Mouse (Mus musculus) lung, postnatal 36 days (tissue): ENCODE results near the gene Ssc5d.

Experiments
- DNase-seq: peaks from one replicate; pipeline ENCODE4 v3.0.0; 2022; ENCODE audit warnings: mixed read lengths

The Ssc5d gene

GRCm38 (mm10) chr7:4920496-4920895, 5.1 kb upstream of the Ssc5d start:
- no peak for DNase-seq

- DNase-seq, result no peak
Measured at GRCm38 (mm10) chr7:4920976-4921823, 4.4 kb upstream of the Ssc5d start.

DNA sequence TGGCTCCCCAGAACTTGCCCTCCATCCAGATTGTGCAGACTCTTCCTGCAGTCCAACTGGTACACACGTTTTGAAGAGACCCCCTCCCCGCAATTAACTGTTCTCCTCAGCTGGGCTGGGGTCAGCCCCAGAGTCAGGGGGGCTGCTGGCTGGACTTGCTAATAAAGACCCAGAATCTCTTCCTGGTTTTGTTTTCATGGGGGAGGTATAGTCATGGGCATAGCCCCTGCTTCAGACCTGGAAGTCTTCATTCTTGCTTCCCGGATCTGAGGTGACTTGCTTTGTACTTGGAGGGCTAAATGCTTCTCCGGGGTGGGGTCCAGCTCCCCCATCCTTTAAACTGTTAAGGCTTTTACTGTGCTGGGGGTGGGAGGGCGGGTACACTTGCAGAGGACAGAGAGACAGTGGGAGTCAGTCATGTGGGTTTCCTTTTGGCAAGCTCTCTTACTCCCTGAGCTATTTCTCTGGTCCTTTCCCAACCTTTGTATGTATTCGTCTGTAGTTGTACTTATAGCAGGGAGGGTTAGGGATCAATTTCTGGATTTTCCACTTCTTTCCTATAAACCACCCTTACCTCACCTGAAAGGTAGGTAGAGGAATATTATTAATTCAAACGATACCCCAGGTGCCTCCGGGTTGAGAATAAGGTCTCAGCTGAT, 3.6 kb upstream of the Ssc5d start, which contains the start of gene Nat14:
Nat14 (plus strand) TSS at position 205 of the 659 bp plus-strand sequence.
- DNase-seq, result no peak

DNA sequence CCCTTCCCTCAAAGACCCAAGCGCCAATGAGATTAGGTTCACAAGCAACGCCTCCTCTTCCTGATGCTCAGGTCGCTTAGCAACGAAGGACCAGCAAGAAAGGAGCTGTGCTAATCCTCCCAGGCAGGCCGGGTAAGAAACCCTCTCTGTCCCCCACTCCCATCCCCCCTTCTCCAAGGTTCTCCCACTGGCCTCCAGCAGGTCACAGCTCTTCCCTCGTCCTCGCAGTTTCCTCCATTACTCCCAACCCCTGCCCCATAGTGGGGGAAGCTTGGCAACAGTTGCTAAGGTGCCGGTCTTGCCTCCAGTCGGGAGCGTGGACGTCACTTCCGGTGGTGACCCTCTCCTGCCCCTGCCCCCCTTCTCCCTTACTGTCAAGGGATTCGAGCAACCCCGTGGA, 3.1 kb upstream of the Ssc5d start:
- peak; percentile 66 for DNase-seq

DNA sequence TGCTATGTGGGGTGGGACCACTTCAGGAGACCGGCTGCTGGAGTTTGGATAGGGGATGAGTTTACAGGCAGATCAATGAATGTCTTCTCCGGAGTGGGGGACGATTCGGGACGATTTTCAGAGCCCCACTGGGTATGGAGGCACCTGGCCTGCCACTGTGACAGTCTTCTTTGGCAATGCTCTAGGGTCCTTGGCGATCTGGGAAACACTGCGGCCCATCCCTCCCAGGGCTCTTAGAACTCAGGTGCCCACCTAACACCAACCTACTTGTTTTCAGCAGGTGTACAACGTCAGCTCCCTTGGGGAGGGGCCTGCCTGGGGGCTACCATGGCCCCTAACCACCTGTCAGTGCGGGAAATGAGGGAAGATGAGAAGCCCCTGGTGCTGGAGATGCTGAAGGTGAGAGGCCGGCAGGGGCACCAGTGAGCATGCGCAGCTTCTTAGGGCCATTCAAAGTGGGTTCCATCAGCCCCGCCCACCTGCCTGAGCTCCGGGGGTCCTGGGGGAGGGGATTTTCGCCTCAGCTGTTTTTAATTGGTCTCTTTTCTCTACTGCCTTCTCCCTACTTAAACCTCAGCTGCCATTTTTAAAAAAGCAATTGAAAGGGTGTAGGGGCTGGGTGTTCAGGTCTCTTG, 2.5 kb upstream of the Ssc5d start:
- DNase-seq, result no peak

DNA sequence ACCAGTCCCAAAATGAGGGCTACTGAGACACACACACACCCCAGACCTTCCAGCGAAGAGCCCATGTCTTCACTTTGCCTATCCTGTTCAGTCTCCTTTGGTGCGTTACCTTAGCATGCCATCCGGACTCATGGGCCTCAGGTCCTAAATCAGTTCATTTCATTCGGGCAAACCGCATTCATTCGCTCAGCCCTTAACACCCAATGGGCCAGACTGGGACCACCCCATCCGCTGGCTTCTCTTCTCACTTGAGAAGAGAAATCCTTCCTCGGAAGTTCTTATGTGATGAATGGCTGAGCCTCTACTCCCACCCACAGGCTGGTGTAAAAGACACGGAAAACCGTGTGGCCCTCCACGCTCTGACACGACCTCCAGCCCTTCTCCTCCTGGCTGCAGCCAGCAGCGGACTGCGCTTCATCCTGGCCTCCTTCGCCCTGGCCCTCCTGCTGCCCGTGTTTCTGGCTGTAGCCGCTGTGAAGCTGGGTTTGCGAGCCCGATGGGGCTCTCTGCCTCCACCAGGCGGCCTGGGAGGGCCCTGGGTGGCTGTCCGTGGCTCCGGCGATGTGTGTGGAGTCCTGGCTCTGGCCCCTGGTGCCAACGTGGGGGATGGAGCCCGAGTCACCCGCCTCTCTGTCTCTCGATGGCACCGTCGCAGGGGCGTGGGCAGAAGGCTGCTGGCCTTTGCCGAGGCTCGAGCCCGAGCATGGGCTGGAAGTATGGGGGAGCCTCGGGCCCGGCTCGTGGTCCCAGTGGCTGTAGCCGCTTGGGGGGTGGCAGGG, 1.8 kb upstream of the Ssc5d start:
- DNase-seq, result peak; percentile 50

- no peak for DNase-seq
Measured at GRCm38 (mm10) chr7:4924483-4924882, 1.1 kb upstream of the Ssc5d start.

DNA sequence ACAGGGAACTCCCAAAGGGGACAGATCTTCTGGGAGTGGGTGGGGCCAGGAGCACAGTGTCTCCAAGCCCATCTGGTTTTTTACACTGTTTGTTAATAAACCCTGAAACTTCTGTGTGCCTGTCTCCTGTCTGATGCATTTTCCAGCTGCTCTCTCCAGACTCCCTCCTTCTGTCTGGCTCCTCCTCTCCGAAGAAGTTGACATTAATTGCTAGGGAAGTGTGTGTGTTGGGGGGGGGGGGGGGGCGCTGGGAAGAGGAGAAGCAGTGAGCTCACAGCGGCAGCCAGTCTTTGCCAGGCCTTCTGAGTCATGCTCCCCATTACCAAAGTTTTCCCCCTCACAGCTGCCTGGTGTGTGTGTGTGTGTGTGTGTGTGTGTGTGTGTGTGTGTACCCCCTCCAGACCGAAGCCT, 689 bp upstream of the Ssc5d start:
- peak; percentile 43 for DNase-seq

DNA sequence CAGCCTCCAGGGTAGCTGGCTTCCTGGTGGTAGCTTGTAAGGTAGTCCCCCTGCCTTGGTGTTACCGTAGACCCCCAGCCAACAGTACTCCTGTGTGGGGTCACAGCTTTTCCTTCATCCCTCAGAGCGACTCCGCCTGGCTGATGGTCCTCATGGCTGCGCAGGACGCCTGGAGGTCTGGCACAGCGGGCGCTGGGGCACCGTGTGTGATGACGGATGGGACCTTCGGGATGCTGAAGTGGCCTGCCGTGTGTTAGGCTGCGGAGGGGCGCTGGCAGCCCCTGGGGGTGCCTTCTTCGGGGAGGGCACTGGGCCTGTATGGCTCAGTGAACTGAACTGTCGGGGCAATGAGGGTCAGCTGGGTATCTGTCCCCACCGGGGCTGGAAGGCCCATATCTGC, 1.3 kb downstream of the Ssc5d start:
- no peak for DNase-seq

DNA sequence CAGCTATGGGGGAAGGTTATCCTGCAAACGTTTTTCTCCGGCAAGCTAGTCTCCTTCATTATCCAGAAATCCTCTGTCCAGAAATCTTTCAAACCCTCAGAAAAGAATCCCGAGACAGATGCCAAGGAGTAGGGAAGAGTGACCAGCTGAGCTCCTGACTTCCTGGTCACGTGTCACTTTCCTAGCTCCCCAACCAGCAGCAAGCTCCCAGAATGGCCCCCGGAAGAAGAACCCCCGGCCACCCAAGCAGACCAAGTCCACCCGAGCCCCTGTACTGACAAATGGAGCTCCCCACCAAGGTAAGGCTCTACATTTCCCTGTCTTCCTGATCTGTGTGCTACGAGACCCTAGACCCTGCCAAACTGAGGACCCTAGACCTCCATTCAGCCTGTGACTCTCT, 2.1 kb downstream of the Ssc5d start:
- DNase-seq, result peak; percentile 38

DNA sequence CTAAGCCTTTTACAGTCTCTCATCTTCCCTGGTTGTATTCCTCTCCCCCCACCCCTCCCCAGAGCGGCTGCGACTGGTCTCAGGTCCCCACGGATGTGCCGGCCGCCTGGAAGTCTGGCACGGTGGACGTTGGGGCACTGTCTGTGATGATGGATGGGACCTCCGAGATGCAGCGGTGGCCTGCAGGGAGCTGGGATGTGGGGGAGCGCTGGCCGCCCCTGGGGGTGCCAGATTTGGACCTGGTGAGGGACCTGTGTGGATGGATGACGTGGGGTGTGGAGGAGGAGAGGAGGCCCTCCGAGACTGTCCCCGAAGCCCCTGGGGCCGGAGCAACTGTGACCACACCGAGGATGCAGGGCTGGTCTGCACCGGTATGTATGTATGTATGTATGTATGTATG, 2.7 kb downstream of the Ssc5d start:
- DNase-seq, result no peak

- DNase-seq, result no peak
Measured at GRCm38 (mm10) chr7:4933103-4933502, 7.5 kb downstream of the Ssc5d start.

DNA sequence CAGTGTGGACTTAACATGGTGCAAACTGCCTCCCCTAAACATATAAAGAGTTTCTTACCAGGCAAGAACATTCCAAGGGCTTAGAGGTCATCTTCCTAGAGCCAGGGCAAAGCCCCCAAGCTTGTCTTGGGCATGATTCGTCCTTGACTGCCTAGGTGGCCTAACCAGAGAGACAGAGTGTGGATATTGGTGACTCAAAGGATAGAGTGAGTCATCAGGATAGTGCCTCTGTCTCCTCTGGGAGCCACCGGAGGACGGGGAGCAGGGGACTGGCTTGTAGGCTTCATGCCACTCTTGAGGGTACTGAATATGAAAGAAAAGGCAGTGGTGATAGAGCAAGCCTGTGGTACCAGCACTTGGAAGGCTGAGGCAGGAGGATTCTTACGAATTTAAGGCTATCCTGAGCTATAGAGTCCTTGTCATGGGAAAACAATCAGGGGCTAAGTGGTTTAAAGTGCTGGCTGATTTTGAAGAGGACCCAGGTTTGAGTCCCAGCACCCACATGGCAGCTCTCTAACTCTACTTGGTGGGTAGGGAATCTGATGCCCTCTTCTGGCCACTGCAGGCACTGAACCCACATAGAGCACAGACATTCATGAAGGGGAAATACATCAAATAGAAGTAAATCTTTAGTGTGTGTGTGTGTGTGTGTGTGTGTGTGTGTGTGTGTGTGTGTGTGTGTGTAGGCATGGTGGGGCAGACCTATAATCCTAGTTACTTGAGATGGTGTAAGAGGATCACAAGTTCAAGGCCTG, 8.8 kb downstream of the Ssc5d start:
- no peak for DNase-seq

GRCm38 (mm10) chr7:4936832-4937231, 11.2 kb downstream of the Ssc5d start:
- DNase-seq, result no peak

DNA sequence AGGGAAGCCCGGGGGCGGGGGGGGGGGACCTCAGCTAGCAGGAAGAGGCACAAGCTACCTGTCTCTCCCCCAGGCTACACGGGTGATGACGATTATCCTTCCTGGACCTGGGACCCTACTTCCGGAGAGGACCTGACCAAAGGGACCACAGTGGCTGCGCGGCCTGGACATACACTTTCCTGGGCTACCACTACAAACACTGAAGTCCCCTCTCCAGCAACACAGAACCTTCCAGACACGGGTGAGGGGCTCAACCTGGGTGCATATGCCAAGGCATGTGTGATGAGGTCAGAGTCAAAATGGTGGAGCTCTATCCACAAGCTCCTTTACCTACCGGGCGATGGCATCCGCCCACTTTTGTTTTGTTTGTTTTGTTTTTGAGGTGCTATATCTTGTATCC, 11.8 kb downstream of the Ssc5d start:
- DNase-seq, result no peak

DNA sequence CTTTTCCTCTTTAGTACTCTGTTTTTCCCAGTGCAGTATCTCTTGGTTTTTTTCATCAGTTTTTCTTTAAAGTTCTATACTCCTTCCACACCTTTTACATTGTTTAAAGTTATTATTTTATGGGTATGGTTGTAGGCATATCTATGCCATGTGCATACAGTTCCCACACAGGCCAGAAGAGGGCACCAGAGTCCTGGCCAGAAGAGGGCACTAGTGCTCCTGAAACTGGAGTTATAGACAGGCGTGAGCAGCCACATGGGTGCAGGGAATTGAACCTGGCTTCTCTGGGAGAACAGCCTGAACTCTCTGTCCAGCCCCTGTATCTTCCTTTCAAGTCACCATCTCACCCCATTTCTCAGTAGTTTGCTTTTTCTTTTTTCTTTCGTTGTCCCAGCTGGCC, 12.9 kb downstream of the Ssc5d start:
- DNase-seq, result peak; percentile 84

DNA sequence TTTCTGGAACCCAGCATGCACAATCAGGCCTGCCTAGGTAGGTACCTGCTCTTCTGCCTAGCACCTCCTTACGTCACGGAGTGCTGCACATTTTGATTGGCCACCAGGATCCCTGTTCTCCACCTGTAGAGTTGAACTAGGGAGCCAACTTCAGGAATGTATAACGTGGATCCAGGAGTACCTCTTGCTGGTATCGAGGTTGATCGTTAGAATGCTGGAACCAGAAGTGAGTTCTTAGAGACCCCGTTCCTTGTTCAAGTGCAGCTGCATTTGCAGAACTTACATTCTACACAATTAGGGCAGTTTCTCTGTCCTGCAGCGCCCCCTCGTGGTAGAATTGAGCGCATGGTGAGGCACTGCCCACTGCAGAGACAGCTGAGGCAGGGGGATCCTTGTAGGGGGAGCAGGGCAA, 14.5 kb downstream of the Ssc5d start:
- peak; percentile 92 for DNase-seq

- no peak for DNase-seq
Measured at GRCm38 (mm10) chr7:4942673-4943072, 17.1 kb downstream of the Ssc5d start.

- peak; percentile 98 for DNase-seq
Measured at GRCm38 (mm10) chr7:4943223-4943815, 17.7 kb downstream of the Ssc5d start.

DNA sequence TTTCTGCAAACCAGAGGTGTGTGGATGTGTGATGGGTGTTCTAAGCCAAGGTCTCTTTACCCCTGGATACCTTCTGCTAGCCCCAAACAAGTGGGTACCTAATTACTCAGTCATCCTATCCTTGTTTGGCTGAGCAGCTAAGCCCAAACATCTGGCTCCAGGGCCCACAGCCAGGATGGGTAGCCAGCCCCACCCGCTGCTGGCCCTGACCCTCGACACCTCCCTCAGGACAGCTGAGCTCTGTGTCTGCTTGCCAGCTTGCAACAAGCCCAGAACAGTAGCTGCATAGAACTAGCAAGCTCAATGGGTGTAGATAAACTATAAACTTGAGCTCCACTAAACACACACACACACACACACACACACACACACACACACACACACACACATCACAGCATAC, 22.3 kb downstream of the Ssc5d start:
- DNase-seq, result peak; percentile 53

GRCm38 (mm10) chr7:4948386-4948785, 22.8 kb downstream of the Ssc5d start:
- no peak for DNase-seq
